Mouse (Mus musculus): ENCODE measurements around the gene Setdb1. TPM values are rescaled to one million over a fixed set of nuclear protein-coding genes. Genes with fewer than 3 reads are reported as not detected.
"Not testable (repeated sequence)": the region's sequence is repeated elsewhere in the genome, so short reads cannot be mapped to it uniquely, and the experiment has no call there.

The Setdb1 gene
- polyA plus RNA-seq, 1 experiment = 11.5 TPM

- Histone ChIP-seq H3K36me3 (ENCODE audit: control insufficient read depth, insufficient read depth) (peaks cover 69% of the 10 kb centered on the region), H3ac (ENCODE audit: control insufficient read depth, insufficient read length) (no peak overlapping the region), H3K4me2 (ENCODE audit: low read depth) (no peak overlapping the region), H3K79me2 (ENCODE audit: control insufficient read depth, insufficient read depth) (no peaks in the 10 kb centered on the region), H3K27me3 (ENCODE audit: control insufficient read depth, insufficient read depth, insufficient read length) (no peaks in the 10 kb centered on the region), H3K4me3 (no peak overlapping the region)
- TF ChIP-seq POLR2AphosphoS2 (IDR thresholded peaks at IDR 0.05; ENCODE audit: insufficient read length, low read depth) = no peak
- TF ChIP-seq E2F4 (IDR thresholded peaks at IDR 0.05; ENCODE audit: insufficient read depth) = no peak
- no peak for TF ChIP-seq SRF (IDR thresholded peaks at IDR 0.05; ENCODE audit: control insufficient read depth, insufficient read length, low read depth)
- no peak for TF ChIP-seq CEBPB (IDR thresholded peaks at IDR 0.05; ENCODE audit: insufficient read depth, poor library complexity, severe bottlenecking)
- no peak for TF ChIP-seq USF1 (IDR thresholded peaks at IDR 0.05; ENCODE audit: low read depth)
- no peak for TF ChIP-seq MYOD1 (IDR thresholded peaks at IDR 0.05; ENCODE audit: control insufficient read depth in 1 of 3, insufficient read length in 2 of 3, low read depth in 2 of 3)
- no peak for TF ChIP-seq MAX (IDR thresholded peaks at IDR 0.05; ENCODE audit: low read depth)
- TF ChIP-seq MYOG (IDR thresholded peaks at IDR 0.05; ENCODE audit: control insufficient read depth in 1 of 3, insufficient read depth in 1 of 3, insufficient read length in 2 of 3, low read depth in 2 of 3) = no peak
- TF ChIP-seq POLR2A (IDR thresholded peaks at IDR 0.05; ENCODE audit: insufficient read length, low read depth) = no peak
- no peak for TF ChIP-seq TCF3 (IDR thresholded peaks at IDR 0.05; ENCODE audit: insufficient read length, low read depth)
- TF ChIP-seq REST (IDR thresholded peaks at IDR 0.05; ENCODE audit: insufficient read depth, insufficient read length) = no peak
- TF ChIP-seq TCF12 (IDR thresholded peaks at IDR 0.05; ENCODE audit: insufficient read depth, poor library complexity, severe bottlenecking) = no peak
Observed at GRCm38 (mm10) chr3:95346454-95346853, 10.5 kb downstream of the Setdb1 start.

- H3K79me2 ChIP-seq (ENCODE audit: control insufficient read depth, insufficient read depth); H3K4me2 ChIP-seq (ENCODE audit: low read depth); H3K4me3 ChIP-seq; H3ac ChIP-seq (ENCODE audit: control insufficient read depth, insufficient read length); H3K27me3 ChIP-seq (ENCODE audit: control insufficient read depth, insufficient read depth, insufficient read length): not testable (repeated sequence)
- peaks cover 78% of the 10 kb centered on the region for H3K36me3 ChIP-seq (ENCODE audit: control insufficient read depth, insufficient read depth)
Observed at GRCm38 (mm10) chr3:95343356-95344000, 13.5 kb downstream of the Setdb1 start.

- Histone ChIP-seq H3K36me3 (ENCODE audit: control insufficient read depth, insufficient read depth) (peaks cover 73% of the 10 kb centered on the region), H3ac (ENCODE audit: control insufficient read depth, insufficient read length) (no peak overlapping the region), H3K27me3 (ENCODE audit: control insufficient read depth, insufficient read depth, insufficient read length) (no peaks in the 10 kb centered on the region), H3K79me2 (ENCODE audit: control insufficient read depth, insufficient read depth) (no peaks in the 10 kb centered on the region), H3K4me2 (ENCODE audit: low read depth) (no peak overlapping the region), H3K4me3 (no peak overlapping the region)
- TF ChIP-seq POLR2AphosphoS2 (IDR thresholded peaks at IDR 0.05; ENCODE audit: insufficient read length, low read depth) (no peak), MYOG (IDR thresholded peaks at IDR 0.05; ENCODE audit: control insufficient read depth in 1 of 3, insufficient read depth in 1 of 3, insufficient read length in 2 of 3, low read depth in 2 of 3) (no peak), SRF (IDR thresholded peaks at IDR 0.05; ENCODE audit: control insufficient read depth, insufficient read length, low read depth) (no peak), TCF3 (IDR thresholded peaks at IDR 0.05; ENCODE audit: insufficient read length, low read depth) (no peak), CEBPB (IDR thresholded peaks at IDR 0.05; ENCODE audit: insufficient read depth, poor library complexity, severe bottlenecking) (no peak), TCF12 (IDR thresholded peaks at IDR 0.05; ENCODE audit: insufficient read depth, poor library complexity, severe bottlenecking) (no peak), MAX (IDR thresholded peaks at IDR 0.05; ENCODE audit: low read depth) (no peak), MYOD1 (IDR thresholded peaks at IDR 0.05; ENCODE audit: control insufficient read depth in 1 of 3, insufficient read length in 2 of 3, low read depth in 2 of 3) (no peak), REST (IDR thresholded peaks at IDR 0.05; ENCODE audit: insufficient read depth, insufficient read length) (no peak), E2F4 (IDR thresholded peaks at IDR 0.05; ENCODE audit: insufficient read depth) (no peak), USF1 (IDR thresholded peaks at IDR 0.05; ENCODE audit: low read depth) (no peak), POLR2A (IDR thresholded peaks at IDR 0.05; ENCODE audit: insufficient read length, low read depth) (no peak)
Observed at GRCm38 (mm10) chr3:95338251-95338650, 18.8 kb downstream of the Setdb1 start.

- TF ChIP-seq SRF (IDR thresholded peaks at IDR 0.05; ENCODE audit: control insufficient read depth, insufficient read length, low read depth) = no peak
- TF ChIP-seq USF1 (IDR thresholded peaks at IDR 0.05; ENCODE audit: low read depth) = no peak
- TF ChIP-seq TCF12 (IDR thresholded peaks at IDR 0.05; ENCODE audit: insufficient read depth, poor library complexity, severe bottlenecking) = no peak
- no peak for TF ChIP-seq CEBPB (IDR thresholded peaks at IDR 0.05; ENCODE audit: insufficient read depth, poor library complexity, severe bottlenecking)
- Histone ChIP-seq H3K4me3 (no peak overlapping the region), H3K4me2 (ENCODE audit: low read depth) (no peak overlapping the region), H3K79me2 (ENCODE audit: control insufficient read depth, insufficient read depth) (no peaks in the 10 kb centered on the region), H3K27me3 (ENCODE audit: control insufficient read depth, insufficient read depth, insufficient read length) (no peaks in the 10 kb centered on the region), H3K36me3 (ENCODE audit: control insufficient read depth, insufficient read depth) (peaks cover 75% of the 10 kb centered on the region), H3ac (ENCODE audit: control insufficient read depth, insufficient read length) (no peak overlapping the region)
Observed at GRCm38 (mm10) chr3:95337345-95337744, 19.7 kb downstream of the Setdb1 start.

- TF ChIP-seq CEBPB (IDR thresholded peaks at IDR 0.05; ENCODE audit: insufficient read depth, poor library complexity, severe bottlenecking) (no peak), MYOD1 (IDR thresholded peaks at IDR 0.05; ENCODE audit: control insufficient read depth in 1 of 3, insufficient read length in 2 of 3, low read depth in 2 of 3) (no peak), MAX (IDR thresholded peaks at IDR 0.05; ENCODE audit: low read depth) (no peak), E2F4 (IDR thresholded peaks at IDR 0.05; ENCODE audit: insufficient read depth) (no peak), REST (IDR thresholded peaks at IDR 0.05; ENCODE audit: insufficient read depth, insufficient read length) (no peak), POLR2A (IDR thresholded peaks at IDR 0.05; ENCODE audit: insufficient read length, low read depth) (no peak), USF1 (IDR thresholded peaks at IDR 0.05; ENCODE audit: low read depth) (no peak), SRF (IDR thresholded peaks at IDR 0.05; ENCODE audit: control insufficient read depth, insufficient read length, low read depth) (no peak), TCF3 (IDR thresholded peaks at IDR 0.05; ENCODE audit: insufficient read length, low read depth) (no peak), MYOG (IDR thresholded peaks at IDR 0.05; ENCODE audit: control insufficient read depth in 1 of 3, insufficient read depth in 1 of 3, insufficient read length in 2 of 3, low read depth in 2 of 3) (no peak), TCF12 (IDR thresholded peaks at IDR 0.05; ENCODE audit: insufficient read depth, poor library complexity, severe bottlenecking) (no peak), POLR2AphosphoS2 (IDR thresholded peaks at IDR 0.05; ENCODE audit: insufficient read length, low read depth) (no peak)
- H3K36me3 ChIP-seq (ENCODE audit: control insufficient read depth, insufficient read depth) = peaks cover 58% of the 10 kb centered on the region
- no peaks in the 10 kb centered on the region for H3K27me3 ChIP-seq (ENCODE audit: control insufficient read depth, insufficient read depth, insufficient read length)
- H3K4me2 ChIP-seq (ENCODE audit: low read depth) = no peak overlapping the region
- no peaks in the 10 kb centered on the region for H3K79me2 ChIP-seq (ENCODE audit: control insufficient read depth, insufficient read depth)
- no peak overlapping the region for H3ac ChIP-seq (ENCODE audit: control insufficient read depth, insufficient read length)
- no peak overlapping the region for H3K4me3 ChIP-seq
Observed at GRCm38 (mm10) chr3:95331528-95331927, 25.5 kb downstream of the Setdb1 start.

Measured in myocyte (in vitro differentiated cells).